Mouse (Mus musculus): ENCODE data around the gene Clpp. TPM values are rescaled to one million over a fixed set of nuclear protein-coding genes. Genes with fewer than 3 reads are reported as not detected.
A peak's percentile ranks its signal among the peaks of the same experiment; 100 is the strongest.

Clpp gene
- total RNA-seq (2021): 10 to 100 TPM; 29.8 to 31.3 TPM
- long read RNA-seq, experiment 1, transcript Clpp-201 (6 exons, 983 nt): major isoform, 72 of 81 reads
- long read RNA-seq, experiment 1, partial matches to known transcripts: 5 of 81 reads
- long read RNA-seq, experiment 1, other reads (novel, unspliced or antisense): 3 of 81 reads
- long read RNA-seq, experiment 2, transcript Clpp-201 (6 exons, 983 nt): major isoform, 53 of 60 reads
- long read RNA-seq, experiment 2, partial matches to known transcripts: 3 of 60 reads
- long read RNA-seq, experiment 2, other reads (novel, unspliced or antisense): 2 of 60 reads

- peak; percentile 94 for DNase-seq
Observed at GRCm38 (mm10) chr17:56990115-56990746, at the start of gene Clpp. Gene Clpp, plus strand, starts transcription at chr17:56990305.

GRCm38 (mm10) chr17:56950915-56951314 lies 39.2 kb upstream of the Clpp start:
- no peak for DNase-seq

- DNase-seq: no peak
Observed at GRCm38 (mm10) chr17:56952639-56953038, 37.5 kb upstream of the Clpp start.

GRCm38 (mm10) chr17:56954871-56955270 lies 35.2 kb upstream of the Clpp start:
- no peak for DNase-seq

- DNase-seq: no peak
Observed at GRCm38 (mm10) chr17:56957763-56958429, 32.2 kb upstream of the Clpp start.

GRCm38 (mm10) chr17:56958667-56959066 lies 31.4 kb upstream of the Clpp start:
- DNase-seq: no peak

- DNase-seq: no peak
Observed at GRCm38 (mm10) chr17:56961880-56962279, 28.2 kb upstream of the Clpp start.

GRCm38 (mm10) chr17:56962642-56963405 lies 27.3 kb upstream of the Clpp start:
- DNase-seq: no peak

- DNase-seq: no peak
Observed at GRCm38 (mm10) chr17:56963646-56964045, 26.5 kb upstream of the Clpp start.

GRCm38 (mm10) chr17:56969321-56969720 lies 20.8 kb upstream of the Clpp start:
- DNase-seq: no peak

GRCm38 (mm10) chr17:56970081-56970480 lies 20.0 kb upstream of the Clpp start:
- DNase-seq: no peak

- DNase-seq: no peak
Observed at GRCm38 (mm10) chr17:56973956-56974707, 16.0 kb upstream of the Clpp start.

GRCm38 (mm10) chr17:56974708-56975240 lies 15.3 kb upstream of the Clpp start:
- DNase-seq: no peak

GRCm38 (mm10) chr17:56975391-56975790 lies 14.7 kb upstream of the Clpp start:
- no peak for DNase-seq

- no peak for DNase-seq
Observed at GRCm38 (mm10) chr17:56976531-56977390, 13.3 kb upstream of the Clpp start.

- DNase-seq: no peak
Observed at GRCm38 (mm10) chr17:56979524-56979923, 10.6 kb upstream of the Clpp start.

- DNase-seq: no peak
Observed at GRCm38 (mm10) chr17:56981049-56981448, 9.1 kb upstream of the Clpp start.

- DNase-seq: no peak
Observed at GRCm38 (mm10) chr17:56982013-56982412, 8.1 kb upstream of the Clpp start, which contains the start of gene Acer1. Gene Acer1, minus strand, starts transcription at chr17:56982126.

GRCm38 (mm10) chr17:56984886-56985285 lies 5.2 kb upstream of the Clpp start:
- no peak for DNase-seq

GRCm38 (mm10) chr17:56985656-56986055 lies 4.4 kb upstream of the Clpp start:
- DNase-seq: no peak

Data from gastrocnemius, postnatal 25 days (tissue).